Mouse (Mus musculus) lung, adult 2 months (tissue): Measurements from ENCODE around the gene Baiap2.

Experiments used
- CTCF ChIP-seq: fragments of 200-500 bp; IDR thresholded peaks from 2 replicates; pipeline ENCODE4 v1.5.1; 2011; ENCODE audit warnings: mild to moderate bottlenecking, low read length, control low read depth; ENCODE audit not compliant: insufficient read depth
- POLR2A ChIP-seq: fragments of 200-500 bp; IDR thresholded peaks from 2 replicates; pipeline ENCODE4 v1.6.1; 2011; ENCODE audit warnings: low read depth, mild to moderate bottlenecking, control low read depth, low read length, borderline replicate concordance; ENCODE audit errors: extremely low read depth

DNA sequence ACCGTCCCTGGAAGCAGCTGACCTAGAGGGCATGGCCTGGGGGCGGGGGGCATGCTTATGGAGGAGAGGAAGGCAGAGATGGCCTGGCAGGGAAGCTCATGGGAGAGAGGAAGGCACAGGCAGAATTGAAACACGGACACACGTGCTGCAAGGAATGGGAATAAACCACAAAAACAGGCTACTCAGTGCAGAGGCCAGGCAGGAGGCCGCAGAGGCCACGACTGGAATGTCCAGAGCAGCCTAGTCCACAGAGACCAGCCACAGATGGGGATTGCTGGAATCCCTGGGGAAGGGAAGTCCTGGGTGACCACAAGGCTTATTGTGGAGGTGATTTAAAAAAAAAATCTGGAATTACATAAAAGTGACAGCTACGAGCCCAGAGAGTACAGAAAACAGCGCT is 106.5 kb downstream of the Baiap2 start:
- TF ChIP-seq POLR2A (no peak), CTCF (no peak)
